Mouse (Mus musculus): Measurements from ENCODE around the gene Stim1.
"Not testable (repeated sequence)": the region's sequence is repeated elsewhere in the genome, so short reads cannot be mapped to it uniquely, and the experiment has no call there.

The Stim1 gene

GRCm38 (mm10) chr7:102363853-102364252 lies 96.2 kb downstream of the Stim1 start:
- DNase-seq (ENCODE audit: low spot score) = no peak

- DNase-seq (ENCODE audit: low spot score) = peak; percentile 43
Observed at GRCm38 (mm10) chr7:102369661-102370060, 102.1 kb downstream of the Stim1 start.

GRCm38 (mm10) chr7:102370526-102370925 lies 102.9 kb downstream of the Stim1 start:
- DNase-seq (ENCODE audit: low spot score) = no peak

GRCm38 (mm10) chr7:102373382-102374072 lies 105.9 kb downstream of the Stim1 start:
- no peak for DNase-seq (ENCODE audit: low spot score)

GRCm38 (mm10) chr7:102383221-102383620 lies 115.6 kb downstream of the Stim1 start:
- no peak for DNase-seq (ENCODE audit: low spot score)

GRCm38 (mm10) chr7:102385973-102386372 lies 118.4 kb downstream of the Stim1 start:
- DNase-seq (ENCODE audit: low spot score) = no peak

- no peak for DNase-seq (ENCODE audit: low spot score)
Observed at GRCm38 (mm10) chr7:102389082-102389481, 121.5 kb downstream of the Stim1 start.

GRCm38 (mm10) chr7:102393898-102394297 lies 126.3 kb downstream of the Stim1 start:
- DNase-seq (ENCODE audit: low spot score) = no peak

- DNase-seq (ENCODE audit: low spot score) = no peak
Observed at GRCm38 (mm10) chr7:102395894-102396293, 128.3 kb downstream of the Stim1 start.

- no peak for DNase-seq (ENCODE audit: low spot score)
Observed at GRCm38 (mm10) chr7:102396331-102396730, 128.7 kb downstream of the Stim1 start.

GRCm38 (mm10) chr7:102399180-102399731 lies 131.7 kb downstream of the Stim1 start:
- DNase-seq (ENCODE audit: low spot score) = no peak

GRCm38 (mm10) chr7:102404118-102404517 lies 136.5 kb downstream of the Stim1 start:
- no peak for DNase-seq (ENCODE audit: low spot score)

GRCm38 (mm10) chr7:102407440-102407839 lies 139.8 kb downstream of the Stim1 start:
- DNase-seq (ENCODE audit: low spot score) = no peak

GRCm38 (mm10) chr7:102415272-102415671 lies 147.7 kb downstream of the Stim1 start:
- not testable (repeated sequence) for DNase-seq (ENCODE audit: low spot score)

- no peak for DNase-seq (ENCODE audit: low spot score)
Observed at GRCm38 (mm10) chr7:102415841-102416240, 148.2 kb downstream of the Stim1 start.

- DNase-seq (ENCODE audit: low spot score) = peak; percentile 85
Observed at GRCm38 (mm10) chr7:102417398-102417797, 149.8 kb downstream of the Stim1 start.

GRCm38 (mm10) chr7:102422036-102422435 lies 154.4 kb downstream of the Stim1 start:
- no peak for DNase-seq (ENCODE audit: low spot score)

- no peak for DNase-seq (ENCODE audit: low spot score)
Observed at GRCm38 (mm10) chr7:102425933-102426685, 158.5 kb downstream of the Stim1 start.

GRCm38 (mm10) chr7:102434344-102434743 lies 166.7 kb downstream of the Stim1 start:
- DNase-seq (ENCODE audit: low spot score) = no peak

- no peak for DNase-seq (ENCODE audit: low spot score)
Observed at GRCm38 (mm10) chr7:102440822-102441656, 173.4 kb downstream of the Stim1 start.

GRCm38 (mm10) chr7:102441657-102442391 lies 174.2 kb downstream of the Stim1 start, which contains the start of gene Rrm1:
Gene Rrm1 (plus strand): TSS chr7:102441695.
- peak; percentile 99 for DNase-seq (ENCODE audit: low spot score)
